Comparison of ENCODE assay signal across 23 mouse cellular contexts in genomic region chr5:123511426-123511825, GRCm38 (mm10). TPM values are rescaled to one million over a fixed set of nuclear protein-coding genes. Genes with fewer than 3 reads are reported as not detected.
DNase-seq lines count a peak whose midpoint lies in the region; ATAC-seq and TF ChIP-seq lines count a peak whose summit lies in the region.
"Not testable (repeated sequence)": the region's sequence is repeated elsewhere in the genome, so short reads cannot be mapped to it uniquely, and the experiment has no call there.
"Had no signal": no experiment of that assay in that cellular context is flagged by ENCODE, and none has a peak within 500 bp of the region (broad histone marks: within the 10 kb centered on the region; RNA-seq: fewer than 3 reads in every experiment).

No protein-coding gene starts in this region.

- not testable (repeated sequence) for TF ChIP-seq RAD21 in MEL (IDR thresholded peaks at IDR 0.05; ENCODE audit: low read depth, low read length)

- H3K4me1 ChIP-seq in MEL (ENCODE audit: control insufficient read depth in 1 of 2, insufficient read depth in 2 of 2, low read length in 2 of 2) = peaks cover 3 to 19% of the 10 kb centered on the region in 2 experiments
- H3K4me1 ChIP-seq in midbrain, embryonic 11.5 days (ENCODE audit: control insufficient read depth, insufficient read depth, low read length) = not testable (repeated sequence)

- not testable (repeated sequence) for H3K4me2 ChIP-seq in midbrain, embryonic 11.5 days

- not testable (repeated sequence) for H3K36me3 ChIP-seq in MEL (ENCODE audit: control insufficient read depth in 1 of 2, insufficient read depth in 2 of 2, low read length in 2 of 2); midbrain, embryonic 11.5 days (ENCODE audit: control insufficient read depth, insufficient read depth, low read length)

- H3K4me3 ChIP-seq in MEL (ENCODE audit: control insufficient read depth in 1 of 2, insufficient read depth in 1 of 2, low read depth in 2 of 2, low read length in 2 of 2); midbrain, embryonic 11.5 days (ENCODE audit: low read depth, low read length): not testable (repeated sequence)

- TF ChIP-seq POLR2A in MEL (IDR thresholded peaks at IDR 0.05; ENCODE audit: control insufficient read depth in 1 of 2, insufficient read depth in 1 of 2, low read depth in 1 of 2, low read length in 2 of 2, poor library complexity in 1 of 2) = not testable (repeated sequence)

- DNase-seq in 3T3-L1 (ENCODE audit: low read depth, low spot score) (peak; percentile 34), R1 (ENCODE audit: low read depth, low spot score) (peak; percentile 50), ZHBTc4 (ENCODE audit: low read depth, low spot score) (peak; percentile 51)
- not testable (repeated sequence) for DNase-seq in MEL (ENCODE audit: low read depth, low spot score)
- peak; percentile 81 for DNase-seq in heart, adult 11 months
- peak; percentile 33 for DNase-seq in midbrain, embryonic 11.5 days (ENCODE audit: low spot score, missing footprints)

- TF ChIP-seq CTCF in MEL (IDR thresholded peaks at IDR 0.05 in 2 of 3, conservative IDR thresholded peaks at IDR 0.05 in 1 of 3; ENCODE audit: control insufficient read depth in 1 of 3, insufficient read depth in 1 of 3, low read depth in 2 of 3, low read length in 3 of 3, poor library complexity in 1 of 3, severe bottlenecking in 1 of 3) = not testable (repeated sequence)

- H3K9me3 ChIP-seq in MEL (replicated peaks; ENCODE audit: insufficient read depth, low read length); midbrain, embryonic 11.5 days (ENCODE audit: control insufficient read depth, low read length): not testable (repeated sequence)

- H3K79me2 ChIP-seq in MEL (ENCODE audit: control insufficient read depth, insufficient read depth, low read length, poor library complexity) = not testable (repeated sequence)

- H3K27me3 ChIP-seq in MEL (ENCODE audit: control insufficient read depth in 1 of 2, insufficient read depth in 2 of 2, low read length in 2 of 2); midbrain, embryonic 11.5 days (ENCODE audit: control insufficient read depth, insufficient read depth, low read length): not testable (repeated sequence)

- peak overlapping the region; percentile 17; the same call in 1 of the 2 replicates for H3K27ac ChIP-seq in MEL (ENCODE audit: control insufficient read depth, low read depth, low read length)
- not testable (repeated sequence) for H3K27ac ChIP-seq in midbrain, embryonic 11.5 days (ENCODE audit: low read depth, low read length)

- not testable (repeated sequence) for H3K9ac ChIP-seq in MEL (ENCODE audit: control insufficient read depth, low read depth, low read length, poor library complexity, severe bottlenecking); midbrain, embryonic 11.5 days (ENCODE audit: low read length)

- TF ChIP-seq EP300 in MEL (IDR thresholded peaks at IDR 0.05; ENCODE audit: low read depth in 1 of 2, low read length in 2 of 2) = not testable (repeated sequence)

- WGBS in midbrain, embryonic 11.5 days = 80% methylated on average over 3 of the region's 3 CpGs

- ATAC-seq in midbrain, embryonic 11.5 days (ENCODE audit: low FRiP score) = not testable (repeated sequence)

RNA-seq across cellular contexts. Expression of gene B3gnt4, which starts 1.2 kb away (rescaled TPM):
- 0.23 and 0.39 TPM in 2 replicates for total RNA-seq in MEL (2012; rRNA removed)
- polyA plus RNA-seq in MEL (2012; ENCODE audit: insufficient read depth in 1 of 2, insufficient read length in 2 of 2, low read depth in 1 of 2, low replicate concordance in 2 of 2, missing spikeins in 1 of 2) = under 1 TPM in 1 of 2 experiments, not detected in 1; 0.25 TPM
- 0.88 and 1.1 TPM in 2 replicates for polyA plus RNA-seq in midbrain, embryonic 11.5 days (2014; fragmentation: Nextera tagmentation; extraction: Ambion mirVana)
- polyA plus RNA-seq: G1E had no signal

RNA-seq across cellular contexts. Expression of gene Diablo, which starts 12.6 kb away (rescaled TPM):
- 46.8 and 48.9 TPM in 2 replicates for total RNA-seq in MEL (2012; rRNA removed)
- 10 to 100 TPM in 1 of 2 experiments, not detected in 1; 70.8 TPM for polyA plus RNA-seq in MEL (2012; ENCODE audit: insufficient read depth in 1 of 2, insufficient read length in 2 of 2, low read depth in 1 of 2, low replicate concordance in 2 of 2, missing spikeins in 1 of 2)
- polyA plus RNA-seq in midbrain, embryonic 11.5 days (2014; fragmentation: Nextera tagmentation; extraction: Ambion mirVana) = 167 and 169 TPM in 2 replicates

RNA-seq across cellular contexts. Expression of gene Gm49027, which starts 13.9 kb away (rescaled TPM):
- 0.54 TPM in 1 of 2 replicates, not detected in the other for total RNA-seq in MEL (2012; rRNA removed)
- under 1 TPM in 1 of 2 experiments, not detected in 1; 0.53 TPM for polyA plus RNA-seq in MEL (2012; ENCODE audit: insufficient read depth in 1 of 2, insufficient read length in 2 of 2, low read depth in 1 of 2, low replicate concordance in 2 of 2, missing spikeins in 1 of 2)
- polyA plus RNA-seq in midbrain, embryonic 11.5 days (2014; fragmentation: Nextera tagmentation; extraction: Ambion mirVana) = 0.44 and 0.72 TPM in 2 replicates
- polyA plus RNA-seq: activated CD4-positive, CD25-positive, alpha-beta regulatory T cell, adult 4 months; C2C12; CD4-positive, CD25-positive, alpha-beta regulatory T cell, adult 4 months had no signal

RNA-seq across cellular contexts. Expression of gene Il31, which starts 22.1 kb away (rescaled TPM):
- total RNA-seq in MEL (2012; rRNA removed) = not detected in 2 replicates
- polyA plus RNA-seq in MEL (2012; ENCODE audit: insufficient read depth in 1 of 2, insufficient read length in 2 of 2, low read depth in 1 of 2, low replicate concordance in 2 of 2, missing spikeins in 1 of 2) = not detected
- polyA plus RNA-seq in midbrain, embryonic 11.5 days (2014; fragmentation: Nextera tagmentation; extraction: Ambion mirVana) = not detected in 2 replicates
- total RNA-seq: adrenal gland, adult 18-20 months; adrenal gland, adult 2 months; adrenal gland, adult 8-10 months; adrenal gland, postnatal 10 days; adrenal gland, postnatal 14 days; adrenal gland, postnatal 25 days; adrenal gland, postnatal 36 days; adrenal gland, postnatal 4 days; CH12.LX; ES-E14; G1E had no signal
- polyA plus RNA-seq: activated CD4-positive, CD25-positive, alpha-beta regulatory T cell, adult 4 months; adrenal gland, adult 2 months; brain, embryonic 14.5 days; C2C12; CD4-positive, CD25-positive, alpha-beta regulatory T cell, adult 4 months; cerebellum, adult 2 months; G1E; Patski had no signal

RNA-seq across cellular contexts. Expression of gene Lrrc43, which starts 22.3 kb away (rescaled TPM):
- total RNA-seq in MEL (2012; rRNA removed) = not detected in 2 replicates
- polyA plus RNA-seq in MEL (2012; ENCODE audit: insufficient read depth in 1 of 2, insufficient read length in 2 of 2, low read depth in 1 of 2, low replicate concordance in 2 of 2, missing spikeins in 1 of 2) = not detected
- not detected in 2 replicates for polyA plus RNA-seq in midbrain, embryonic 11.5 days (2014; fragmentation: Nextera tagmentation; extraction: Ambion mirVana)
- total RNA-seq: adrenal gland, adult 18-20 months; adrenal gland, adult 2 months; adrenal gland, adult 8-10 months; adrenal gland, postnatal 10 days; adrenal gland, postnatal 14 days; adrenal gland, postnatal 25 days; adrenal gland, postnatal 36 days; adrenal gland, postnatal 4 days; CH12.LX; ES-E14; G1E had no signal
- polyA plus RNA-seq: activated CD4-positive, CD25-positive, alpha-beta regulatory T cell, adult 4 months; adrenal gland, adult 2 months; C2C12; CD4-positive, CD25-positive, alpha-beta regulatory T cell, adult 4 months; G1E; Patski had no signal
